Mouse (Mus musculus): ENCODE measurements around the gene Klf14. TPM values are rescaled to one million over a fixed set of nuclear protein-coding genes. Genes with fewer than 3 reads are reported as not detected.
A peak's percentile ranks its signal among the peaks of the same experiment; 100 is the strongest.

Gene Klf14
- polyA plus RNA-seq, 1 experiment from 2014 or later, result 2.3 TPM

DNA sequence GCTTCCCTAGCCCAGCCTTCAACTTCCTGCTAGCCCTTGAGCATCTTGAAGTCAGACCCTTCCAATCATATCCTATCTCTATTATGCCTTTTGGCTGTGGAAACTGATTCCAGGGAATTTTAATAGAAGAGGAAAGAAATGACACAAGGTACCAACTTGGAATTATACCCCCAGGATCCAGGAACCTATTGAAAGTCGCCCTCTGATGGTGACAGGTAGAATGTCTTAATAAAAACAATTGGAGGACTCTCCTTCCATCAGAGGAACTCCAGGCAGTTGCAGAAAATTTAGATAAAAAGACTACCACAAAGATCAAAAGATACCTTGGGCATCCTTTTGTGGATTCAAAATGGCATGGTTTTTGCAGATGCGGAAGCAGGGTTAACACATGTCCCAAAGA is 36.1 kb downstream of the Klf14 start:
- no peaks in the 10 kb centered on the region for H3K36me3 ChIP-seq
- WGBS, result 45% methylated on average over 2 of the region's 2 CpGs
- no peak overlapping the region for H3K27ac ChIP-seq (ENCODE audit: poor library complexity, severe bottlenecking)
- no peaks in the 10 kb centered on the region for H3K4me1 ChIP-seq (replicated peaks)
- no peak overlapping the region for H3K4me3 ChIP-seq
- no peak overlapping the region for H3K4me2 ChIP-seq
- no peak overlapping the region for H3K9ac ChIP-seq
- H3K9me3 ChIP-seq (replicated peaks), result no peaks in the 10 kb centered on the region
- H3K27me3 ChIP-seq (replicated peaks), result no peaks in the 10 kb centered on the region
- no peak for ATAC-seq (ENCODE audit: insufficient number of reproducible peaks, low FRiP score)

DNA sequence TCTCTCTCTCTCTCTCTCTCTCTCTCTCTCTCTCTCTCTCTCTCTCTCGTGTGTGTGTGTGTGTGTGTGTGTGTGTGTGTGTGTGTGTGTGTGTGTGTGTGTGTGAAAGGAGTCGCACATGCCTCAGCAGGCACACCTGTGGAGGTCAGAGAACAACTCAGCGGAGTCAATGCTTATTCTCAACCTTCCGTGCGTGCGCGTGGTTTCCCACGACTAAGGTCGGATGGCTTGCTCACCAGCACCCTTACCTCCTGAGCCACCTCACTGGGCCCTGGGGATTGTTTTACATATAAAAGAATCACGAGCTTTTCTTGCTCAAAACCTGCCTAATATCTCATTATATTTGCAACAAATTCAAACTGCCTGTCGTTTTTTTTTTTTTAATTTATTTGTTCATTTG is 37.1 kb downstream of the Klf14 start:
- 76% methylated on average over 10 of the region's 11 CpGs for WGBS
- H3K4me1 ChIP-seq (replicated peaks), result no peaks in the 10 kb centered on the region
- H3K9ac ChIP-seq, result no peak overlapping the region
- no peak overlapping the region for H3K4me2 ChIP-seq
- no peak for ATAC-seq (ENCODE audit: insufficient number of reproducible peaks, low FRiP score)
- H3K4me3 ChIP-seq, result no peak overlapping the region
- H3K27me3 ChIP-seq (replicated peaks), result no peaks in the 10 kb centered on the region
- H3K9me3 ChIP-seq (replicated peaks), result no peaks in the 10 kb centered on the region
- no peaks in the 10 kb centered on the region for H3K36me3 ChIP-seq
- no peak overlapping the region for H3K27ac ChIP-seq (ENCODE audit: poor library complexity, severe bottlenecking)

DNA sequence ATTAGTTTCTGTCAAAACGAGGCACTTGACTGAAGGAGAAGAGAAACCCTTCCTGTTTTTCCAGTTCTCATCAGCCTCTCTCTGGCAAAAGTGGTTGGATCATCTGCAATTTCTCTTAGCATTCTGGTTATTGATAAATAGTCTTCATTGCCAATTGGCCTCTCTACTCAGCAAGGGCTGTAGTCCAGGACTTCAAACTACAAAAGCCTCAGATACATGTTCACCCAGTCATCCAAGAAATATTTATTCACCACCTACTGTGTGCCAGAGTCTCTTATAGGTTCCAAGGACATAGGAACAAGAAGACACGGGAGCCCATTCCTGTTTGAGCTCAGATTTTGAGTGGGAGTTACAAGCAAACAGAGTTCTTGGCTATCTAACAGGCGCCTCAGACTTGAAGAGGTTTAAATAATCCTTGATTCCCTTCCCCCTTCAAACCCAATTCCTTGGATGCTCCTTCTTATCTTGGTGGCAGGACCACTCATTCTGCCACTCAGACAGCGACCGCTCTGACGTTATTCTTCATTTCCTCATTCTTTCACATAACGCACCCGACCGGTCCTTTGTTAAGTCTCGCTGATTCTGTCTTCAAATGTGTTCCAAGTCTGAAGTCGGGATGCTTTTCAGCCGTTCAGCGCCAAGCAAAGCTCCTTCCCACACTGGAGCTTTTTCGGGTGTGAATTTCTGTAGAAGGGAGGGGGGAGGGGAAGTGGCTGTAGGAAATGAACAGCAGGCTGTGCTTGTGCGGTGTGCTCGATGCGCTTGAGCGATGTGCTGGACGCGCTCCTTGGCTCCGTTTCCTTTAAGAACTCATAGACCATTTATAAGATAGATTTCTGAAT is 37.8 kb downstream of the Klf14 start:
- Histone ChIP-seq H3K4me3 (peak overlapping the region; percentile 17; the same call in 1 of the 2 replicates), H3K27me3 (replicated peaks) (no peaks in the 10 kb centered on the region), H3K27ac (ENCODE audit: poor library complexity, severe bottlenecking) (no peak overlapping the region)

DNA sequence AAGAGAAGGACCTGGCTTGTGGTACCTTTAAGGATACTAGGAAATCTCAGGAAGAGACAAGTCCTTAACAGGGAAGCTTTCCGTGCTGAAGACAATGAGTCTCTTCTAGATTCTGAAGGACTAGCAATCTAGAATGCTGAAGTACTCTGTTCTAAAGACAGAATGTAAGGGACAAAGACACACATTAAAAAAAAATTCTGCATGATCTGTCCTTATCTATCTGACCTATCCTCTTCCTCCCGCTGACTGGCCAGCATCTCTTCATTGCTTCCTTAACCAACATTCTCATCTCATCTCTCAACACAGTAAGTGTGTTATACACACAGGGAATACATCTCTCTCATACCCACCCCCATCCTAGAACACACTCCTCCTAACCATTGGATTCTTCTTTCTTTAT is 43.4 kb downstream of the Klf14 start, which contains the start of gene Tsga13:
TSS of gene Tsga13 (minus strand) at position 101 of the 400 bp plus-strand sequence.
- H3K36me3 ChIP-seq, result no peaks in the 10 kb centered on the region
- 82% methylated on average over 2 of the region's 2 CpGs for WGBS
- no peak for ATAC-seq (ENCODE audit: insufficient number of reproducible peaks, low FRiP score)
- 0 out of 2 replicates have a peak within 1 kb of the TSS, but pooled peaks have one; percentile 23 for H3K9ac ChIP-seq
- no peak within 1 kb of the TSS for H3K4me3 ChIP-seq
- H3K4me1 ChIP-seq (replicated peaks), result no peaks in the 10 kb centered on the region
- no peaks in the 10 kb centered on the region for H3K27me3 ChIP-seq (replicated peaks)
- no peak within 1 kb of the TSS for H3K27ac ChIP-seq (ENCODE audit: poor library complexity, severe bottlenecking)
- no peak within 1 kb of the TSS for H3K4me2 ChIP-seq
- H3K9me3 ChIP-seq (replicated peaks), result no peaks in the 10 kb centered on the region

More for the DNA sequence above, 37.8 kb downstream of the Klf14 start:
- no peaks in the 10 kb centered on the region for H3K9me3 ChIP-seq (replicated peaks)
- H3K36me3 ChIP-seq, result no peaks in the 10 kb centered on the region
- 52% methylated on average over 21 of the region's 21 CpGs for WGBS
- H3K9ac ChIP-seq, result no peak overlapping the region
- ATAC-seq (ENCODE audit: insufficient number of reproducible peaks, low FRiP score), result no peak
- no peaks in the 10 kb centered on the region for H3K4me1 ChIP-seq (replicated peaks)
- peak overlapping the region; percentile 45 for H3K4me2 ChIP-seq

DNA sequence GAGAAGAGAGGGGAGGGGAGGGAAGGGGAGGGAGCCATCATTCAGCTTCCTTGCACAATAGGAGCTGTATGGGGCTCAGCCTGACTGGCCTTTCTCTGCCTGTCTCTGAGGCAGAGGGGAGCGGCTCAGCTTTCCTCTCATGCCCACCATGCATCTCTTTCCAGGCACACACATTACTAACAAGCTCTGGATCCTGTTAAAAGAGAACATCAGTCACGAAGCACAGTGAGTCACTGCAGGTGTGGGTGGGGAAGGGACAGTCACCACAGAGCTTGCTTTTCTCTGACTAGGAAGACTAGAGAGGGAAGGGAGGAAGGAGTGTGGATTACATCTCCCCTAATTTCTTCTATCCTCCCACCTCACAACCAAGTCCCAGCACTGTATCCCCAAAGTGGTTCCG is 50.9 kb downstream of the Klf14 start:
- WGBS, result 56% methylated on average over 3 of the region's 3 CpGs
- H3K9ac ChIP-seq, result no peak overlapping the region
- no peaks in the 10 kb centered on the region for H3K27me3 ChIP-seq (replicated peaks)
- H3K4me3 ChIP-seq, result no peak overlapping the region
- no peaks in the 10 kb centered on the region for H3K36me3 ChIP-seq
- H3K9me3 ChIP-seq (replicated peaks), result no peaks in the 10 kb centered on the region
- no peak for ATAC-seq (ENCODE audit: insufficient number of reproducible peaks, low FRiP score)
- no peaks in the 10 kb centered on the region for H3K4me1 ChIP-seq (replicated peaks)
- H3K27ac ChIP-seq (ENCODE audit: poor library complexity, severe bottlenecking), result no peak overlapping the region
- no peak overlapping the region for H3K4me2 ChIP-seq

Other genes with a start within 250 kb of the Klf14 start
- gene Mest, start 235.5 kb downstream of the Klf14 start, polyA plus RNA-seq (2016; fragmentation: Nextera tagmentation; extraction: Ambion mirVana), result 3,424 and 3,742 TPM in 2 replicates
- 29.7 and 30.8 TPM in 2 replicates for gene Copg2, start 62.3 kb downstream of the Klf14 start, polyA plus RNA-seq (2016; fragmentation: Nextera tagmentation; extraction: Ambion mirVana)
- 0.28 and 0.42 TPM in 2 replicates for gene Tsga13, start 43.5 kb downstream of the Klf14 start, polyA plus RNA-seq (2016; fragmentation: Nextera tagmentation; extraction: Ambion mirVana)

All from heart, embryonic 12.5 days (tissue).